Mouse (Mus musculus): ENCODE measurements around the gene Smarca4.

Smarca4 gene

DNA sequence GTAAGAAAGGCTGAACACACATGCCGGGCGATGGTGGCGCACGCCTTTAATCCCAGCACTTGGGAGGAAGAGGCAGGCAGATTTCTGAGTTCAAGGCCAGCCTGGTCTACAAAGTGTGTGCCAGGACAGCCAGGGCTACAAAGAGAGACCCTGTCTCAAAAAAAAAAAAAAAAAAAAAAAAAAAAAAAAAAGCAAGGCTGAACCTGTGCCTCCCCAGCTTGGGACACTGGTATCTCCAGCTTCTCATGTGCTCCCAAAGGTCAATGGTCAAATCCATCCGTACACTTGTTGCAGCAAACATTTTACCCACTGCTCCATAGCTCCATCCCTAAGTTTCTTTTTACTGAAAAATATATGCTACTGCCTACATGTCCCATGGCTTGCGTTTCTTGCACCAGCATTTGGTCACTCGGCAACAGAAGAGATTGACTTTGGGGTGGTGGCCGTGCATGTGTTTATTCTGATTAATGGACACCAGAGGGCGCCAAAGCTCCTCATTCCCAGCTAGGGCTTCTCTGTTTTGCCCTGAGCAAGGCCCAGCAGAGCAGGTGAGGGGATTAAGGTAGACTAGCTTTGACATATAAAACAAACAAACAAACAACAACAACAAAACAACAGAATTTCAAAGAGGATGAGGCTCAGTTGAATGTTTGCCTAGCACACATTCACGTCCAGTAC, 14.1 kb upstream of the Smarca4 start:
- peak; percentile 71 to 84 for DNase-seq

DNA sequence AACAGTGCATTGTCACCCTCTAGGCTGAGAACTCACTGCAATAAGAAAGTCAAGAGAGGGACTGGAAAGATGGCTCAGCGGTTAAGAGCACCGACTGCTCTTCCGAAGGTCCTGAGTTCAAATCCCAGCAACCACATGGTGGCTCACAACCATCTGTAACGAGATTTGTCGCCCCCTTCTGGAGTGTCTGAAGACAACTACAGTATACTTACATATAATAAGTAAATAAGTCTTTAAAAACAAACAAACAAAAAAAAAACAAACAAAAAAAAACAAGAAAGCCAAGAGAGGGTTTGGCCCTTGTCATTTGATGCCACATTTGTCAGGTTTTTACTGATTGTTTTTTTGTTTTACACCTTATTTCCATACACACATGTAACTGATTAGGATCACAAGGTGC, 11.8 kb upstream of the Smarca4 start:
- no peak for DNase-seq

DNA sequence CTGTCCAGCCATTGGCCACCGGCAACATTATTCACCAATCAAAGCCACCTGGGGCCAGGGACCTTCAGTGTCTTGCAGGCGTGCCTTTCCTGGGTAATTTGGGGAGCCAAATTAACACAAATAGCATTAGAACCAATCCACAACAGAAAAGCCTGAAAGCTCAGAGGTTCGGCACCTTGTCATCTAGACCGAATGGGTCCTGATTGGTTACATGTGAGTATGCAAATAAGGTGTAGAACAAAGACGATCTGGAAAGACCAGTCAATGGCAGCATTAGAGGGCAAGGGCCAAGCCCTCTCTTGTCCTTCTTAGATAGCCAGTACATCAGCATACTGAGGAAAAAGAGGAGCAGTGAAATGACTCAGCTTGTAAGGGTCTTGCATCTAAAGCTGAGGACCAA, 10.1 kb upstream of the Smarca4 start:
- DNase-seq = no peak

DNA sequence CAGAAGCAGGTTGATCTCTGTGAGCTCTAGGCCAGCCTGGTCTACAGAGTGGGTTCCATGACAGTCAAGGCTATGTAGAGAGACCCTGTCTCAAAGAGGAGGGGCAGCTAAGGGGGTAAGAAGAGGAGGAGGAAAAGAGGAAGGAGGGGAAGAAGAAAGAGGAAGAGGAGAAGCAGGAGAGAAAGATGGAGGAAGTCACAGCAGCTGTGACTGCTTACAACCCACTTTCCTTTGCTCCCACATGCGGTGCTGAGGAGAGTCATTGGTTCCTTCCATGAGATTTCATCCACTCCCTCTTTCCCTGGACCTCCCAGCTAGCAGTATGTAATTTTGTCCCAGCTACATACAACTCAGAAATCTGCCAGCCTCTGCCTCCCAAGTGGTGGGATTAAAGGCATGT, 9.3 kb upstream of the Smarca4 start:
- no peak for DNase-seq

DNA sequence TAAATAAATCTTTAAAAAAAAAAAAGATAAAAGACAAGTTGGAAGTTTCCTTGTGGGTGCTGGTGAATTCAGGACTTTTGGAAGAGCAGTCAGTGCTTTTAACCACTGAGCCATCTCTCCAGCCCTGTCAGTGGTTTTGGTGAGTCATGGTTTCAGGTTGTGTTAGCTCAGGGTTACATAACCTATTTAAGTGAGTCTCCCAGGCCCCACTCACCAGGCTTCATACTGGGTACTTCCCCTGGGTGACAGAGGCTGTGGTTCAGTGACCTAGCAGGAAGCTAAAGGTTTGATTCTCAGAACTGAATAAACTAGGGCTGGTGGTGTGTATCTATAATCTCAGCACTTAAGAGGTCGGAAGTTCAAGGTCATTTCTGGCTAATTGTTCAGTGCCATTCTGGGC, 6.1 kb upstream of the Smarca4 start:
- DNase-seq = no peak

DNA sequence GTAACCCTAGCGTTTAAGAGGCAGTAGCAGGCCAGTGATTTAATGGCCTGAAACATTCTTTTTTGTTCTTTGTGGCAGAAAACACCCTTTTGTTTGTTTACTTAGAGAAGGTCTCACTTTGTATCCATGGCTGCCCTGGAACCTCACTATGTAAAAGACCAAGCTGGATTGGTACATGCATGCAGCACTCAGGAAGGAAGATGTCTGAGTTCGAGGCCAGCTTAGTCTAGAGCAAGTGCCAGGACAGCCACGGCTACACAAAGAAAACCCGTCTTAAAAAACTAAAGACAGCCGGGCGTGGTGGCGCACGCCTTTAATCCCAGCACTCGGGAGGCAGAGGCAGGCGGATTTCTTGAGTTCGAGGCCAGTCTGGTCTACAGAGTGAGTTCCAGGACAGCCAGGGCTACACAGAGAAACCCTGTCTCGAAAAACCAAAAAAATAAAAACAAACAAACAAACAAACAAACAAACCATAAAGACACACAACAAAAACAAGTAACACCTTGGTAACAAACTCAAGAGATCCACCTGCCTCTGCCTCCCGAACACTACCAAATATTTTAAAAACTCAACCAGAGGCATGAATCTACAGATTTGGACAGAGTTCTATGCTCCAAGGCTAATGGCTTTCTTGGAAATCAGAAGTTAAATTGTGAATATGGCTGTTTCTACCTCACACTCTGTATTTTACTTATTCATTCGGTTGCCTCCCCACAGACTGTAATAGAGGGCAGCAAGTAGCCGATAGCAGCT, 929 bp upstream of the Smarca4 start:
- no peak for DNase-seq

DNA sequence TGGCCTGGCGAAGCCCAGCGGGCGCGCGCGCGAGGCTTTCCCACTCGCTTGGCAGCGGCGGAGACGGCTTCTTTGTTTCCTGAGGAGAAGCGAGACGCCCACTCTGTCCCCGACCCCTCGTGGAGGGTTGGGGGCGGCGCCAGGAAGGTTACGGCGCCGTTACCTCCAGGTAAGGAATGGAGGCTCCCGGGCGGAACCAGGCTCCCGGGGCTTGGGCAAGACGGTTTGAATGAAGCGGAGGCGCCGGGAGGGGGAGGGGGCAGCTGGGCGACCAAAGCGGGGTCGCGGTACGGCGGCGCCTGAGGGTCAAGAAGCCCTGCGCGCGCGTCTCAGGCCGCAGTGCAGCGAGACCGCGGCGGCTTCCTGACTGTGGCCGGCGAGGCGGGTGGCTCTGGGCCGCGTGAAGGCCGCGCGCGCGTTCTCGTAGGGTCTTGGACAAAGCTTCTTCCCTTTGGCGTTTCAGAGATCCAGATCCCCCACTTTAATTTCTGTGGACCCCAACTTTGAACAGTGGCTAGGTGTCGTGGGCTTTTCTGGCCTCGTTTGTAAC, 338 bp downstream of the Smarca4 start:
- peak; percentile 92 to 95 for DNase-seq

DNA sequence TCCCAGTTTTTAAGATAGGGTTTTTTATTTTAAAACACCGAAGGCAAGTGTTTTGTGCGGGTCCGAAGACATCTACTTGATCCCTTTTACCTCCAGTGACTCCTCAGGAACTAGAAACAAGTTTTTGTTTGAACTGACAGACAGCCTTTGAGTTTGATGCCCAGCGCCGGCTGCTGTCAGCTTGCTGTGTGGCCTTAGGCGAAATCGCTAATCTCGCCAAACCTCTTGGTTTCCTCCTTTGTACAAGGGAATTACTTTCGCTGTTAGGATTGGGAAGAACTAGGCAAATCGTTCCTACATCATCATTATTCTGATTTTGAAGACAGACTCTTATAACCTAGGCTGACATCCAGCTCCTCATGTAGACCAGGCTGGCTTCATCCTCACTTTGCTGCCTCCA, 1.1 kb downstream of the Smarca4 start:
- DNase-seq = peak in 1 of 2 experiments; percentile 11

DNA sequence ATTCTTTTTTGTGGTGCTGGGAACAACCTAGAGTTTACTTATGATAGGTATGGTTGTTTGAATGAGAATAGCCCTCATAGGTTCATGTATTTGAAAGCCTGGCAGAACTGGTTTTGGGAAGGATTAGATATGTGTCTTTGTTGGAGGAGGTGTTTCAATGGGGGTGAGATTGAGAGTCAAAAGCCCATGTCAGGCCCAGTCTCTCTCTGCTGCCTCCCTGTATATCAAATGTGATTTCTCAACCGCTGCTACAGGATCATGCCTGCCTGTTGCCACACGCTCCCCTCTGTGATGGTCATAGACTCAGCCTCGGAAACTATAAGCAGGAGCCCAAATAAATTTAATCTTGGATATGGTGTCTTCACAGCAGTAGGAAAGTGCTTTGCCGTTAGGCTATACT, 4.3 kb downstream of the Smarca4 start:
- no peak for DNase-seq

DNA sequence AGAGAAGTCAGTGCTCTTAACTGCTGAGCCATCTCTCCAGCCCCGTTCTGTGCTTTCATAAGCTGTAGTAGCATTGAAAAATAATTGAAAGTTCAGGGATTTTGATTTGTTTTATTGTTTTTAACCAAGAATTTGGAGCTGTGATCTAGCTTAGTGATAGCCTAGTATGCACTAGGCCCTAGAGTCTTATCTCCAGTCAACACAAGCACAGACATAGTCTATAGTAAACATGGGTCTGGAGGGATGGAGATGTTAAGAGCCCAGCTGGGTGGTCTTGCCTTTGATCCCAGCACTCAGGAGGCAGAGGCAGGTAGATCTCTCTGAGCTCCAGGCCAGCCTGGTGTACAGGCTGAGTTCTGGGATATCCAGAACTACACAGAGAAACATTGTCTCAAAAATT, 6.7 kb downstream of the Smarca4 start:
- DNase-seq = no peak

DNA sequence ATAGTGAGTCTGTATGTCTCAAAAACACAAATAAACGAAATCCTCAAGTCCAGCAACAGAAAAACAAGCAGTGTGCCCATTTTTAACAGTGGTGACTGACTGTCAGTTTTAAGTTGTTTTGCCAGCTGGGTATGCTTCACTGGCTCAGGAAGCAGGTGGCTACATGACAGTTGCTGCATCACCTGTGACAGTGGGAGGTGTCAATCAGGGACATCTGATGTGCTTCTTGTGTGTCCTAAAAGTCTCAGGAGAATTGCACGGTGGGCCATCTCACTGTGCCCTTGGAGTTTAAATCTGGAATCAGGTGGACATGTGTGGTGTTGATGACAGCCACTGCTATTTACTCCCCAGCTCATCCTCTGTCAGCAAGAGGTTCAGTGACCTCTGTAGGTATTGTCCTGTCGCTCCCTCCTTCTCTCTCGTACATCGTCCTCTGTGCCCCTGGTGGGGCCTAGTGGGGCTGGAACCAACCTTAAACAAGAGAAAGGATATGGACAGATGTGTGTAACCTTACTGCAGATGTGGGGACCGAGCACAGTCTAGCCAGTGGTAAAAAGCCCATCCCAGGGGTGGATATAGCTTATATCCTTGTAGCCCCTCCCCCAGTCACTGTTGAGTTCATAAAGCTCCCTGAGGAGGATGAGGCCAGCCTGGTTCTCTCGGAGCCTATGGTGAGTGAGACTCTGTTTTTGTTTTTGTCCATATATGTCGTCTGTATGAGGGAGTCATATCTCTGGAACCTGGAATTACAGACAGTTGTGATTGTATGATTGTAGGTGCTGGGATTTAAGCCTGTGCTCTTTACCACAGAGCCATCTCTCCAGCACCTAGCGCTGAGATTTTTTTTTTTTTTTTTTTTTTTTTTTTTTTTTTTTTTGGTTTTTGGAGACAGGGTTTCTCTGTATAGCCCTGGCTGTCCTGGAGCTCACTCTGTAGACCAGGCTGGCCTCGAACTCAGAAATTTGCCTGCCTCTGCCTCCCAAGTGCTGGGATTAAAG, 9.7 kb downstream of the Smarca4 start:
- DNase-seq = no peak

DNA sequence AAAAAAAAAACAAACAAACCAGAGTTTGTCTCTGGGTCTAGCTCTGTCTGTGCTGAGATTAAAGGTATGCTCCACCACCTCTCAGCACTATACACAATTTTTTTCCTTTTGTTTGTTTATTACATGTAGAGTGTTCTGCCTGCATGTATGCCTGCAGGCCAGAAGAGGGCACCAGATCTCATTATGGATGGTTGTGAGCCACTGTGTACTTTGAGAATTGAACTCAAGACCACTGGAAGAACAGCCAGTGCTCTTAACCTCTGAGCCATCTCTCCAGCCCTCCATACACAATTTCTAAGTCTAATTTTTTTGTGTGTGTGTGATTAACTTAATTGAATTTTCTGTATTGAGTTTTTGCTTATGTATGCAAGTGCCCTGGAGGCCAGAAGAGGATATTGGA, 10.6 kb downstream of the Smarca4 start:
- no peak for DNase-seq

DNA sequence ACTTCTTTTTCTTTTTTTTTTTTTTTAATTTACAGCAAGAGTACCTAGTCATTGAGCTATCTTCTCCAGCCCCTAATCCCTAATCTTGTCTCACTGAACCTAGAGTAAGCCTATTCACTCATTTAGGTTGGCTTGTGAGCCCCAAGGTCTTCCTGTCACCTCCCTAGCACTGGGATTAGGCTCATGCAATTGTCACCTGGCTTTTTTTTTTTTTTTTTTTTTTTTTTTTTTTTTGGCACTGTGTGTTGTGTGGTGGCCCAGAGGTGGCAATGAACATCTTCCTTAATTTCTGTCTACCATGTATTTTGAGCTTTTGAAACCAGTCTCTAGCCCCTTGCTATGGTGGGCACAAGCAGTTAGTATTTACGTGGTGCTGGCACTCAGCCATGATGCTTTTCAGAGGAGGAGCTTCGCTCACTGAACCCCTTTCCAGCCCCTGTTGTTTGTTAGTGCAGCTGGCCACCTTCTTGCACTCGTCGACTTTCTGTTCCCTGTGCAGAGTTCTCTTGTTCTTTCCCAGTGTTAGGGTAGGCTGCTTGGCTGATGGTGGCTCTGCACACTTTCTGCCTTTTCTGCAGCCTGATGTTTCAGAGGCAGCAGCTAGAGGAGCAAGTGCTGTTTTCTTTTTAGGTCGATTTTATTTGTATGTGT, 11.3 kb downstream of the Smarca4 start:
- no peak for DNase-seq

DNA sequence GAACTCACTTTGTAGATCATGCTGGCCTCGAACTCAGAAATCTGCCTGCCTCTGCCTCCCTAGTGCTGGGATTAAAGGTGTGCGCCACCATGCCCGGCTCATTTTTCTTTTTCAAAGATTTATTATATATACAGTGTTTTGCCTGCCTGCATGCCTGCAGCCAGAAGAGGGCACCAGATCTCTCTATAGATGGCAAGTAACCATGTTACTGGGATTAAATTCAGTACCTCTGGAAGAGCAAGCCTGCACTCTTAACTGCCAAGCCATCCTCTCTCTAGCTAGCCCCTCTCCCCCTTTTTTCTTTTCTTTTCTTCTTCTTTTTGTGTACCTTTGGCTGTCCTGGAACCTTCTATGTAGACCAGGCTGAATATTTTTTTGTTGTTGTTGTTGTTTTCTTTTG, 14.7 kb downstream of the Smarca4 start:
- DNase-seq = peak; percentile 65 to 77

DNA sequence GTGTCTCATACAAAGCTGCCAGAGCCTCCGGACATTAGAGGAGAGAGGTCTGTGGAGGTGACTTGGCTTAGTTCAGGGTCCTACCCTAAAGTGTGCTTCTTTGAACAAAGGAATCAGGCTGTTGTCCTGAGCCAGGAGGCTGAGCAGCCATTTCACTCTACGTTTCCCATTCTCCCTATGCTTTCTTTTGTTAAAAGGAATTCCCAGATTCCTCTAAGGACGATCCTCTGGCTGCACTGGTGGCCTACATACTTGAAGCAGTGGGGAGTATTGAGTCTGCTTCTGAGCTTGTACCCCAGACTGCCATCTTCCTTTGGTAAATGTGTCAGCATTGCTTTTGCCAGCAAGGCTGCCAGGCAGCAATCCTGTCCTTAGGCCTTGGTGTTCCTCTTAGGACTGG, 17.1 kb downstream of the Smarca4 start:
- no peak for DNase-seq

DNA sequence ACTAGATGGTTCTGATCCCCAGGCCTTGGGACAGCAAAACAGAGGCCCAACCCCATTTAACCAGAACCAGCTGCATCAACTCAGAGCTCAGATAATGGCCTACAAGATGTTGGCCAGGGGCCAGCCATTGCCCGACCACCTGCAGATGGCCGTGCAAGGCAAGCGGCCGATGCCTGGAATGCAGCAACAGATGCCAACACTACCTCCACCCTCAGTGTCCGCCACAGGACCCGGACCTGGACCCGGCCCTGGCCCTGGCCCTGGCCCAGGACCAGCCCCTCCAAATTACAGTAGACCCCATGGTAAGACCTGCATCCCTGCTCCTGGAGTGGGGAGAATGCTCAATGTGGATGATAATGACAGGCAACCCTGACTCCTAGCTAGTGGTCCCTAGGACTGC, 19.7 kb downstream of the Smarca4 start:
- DNase-seq = no peak

DNA sequence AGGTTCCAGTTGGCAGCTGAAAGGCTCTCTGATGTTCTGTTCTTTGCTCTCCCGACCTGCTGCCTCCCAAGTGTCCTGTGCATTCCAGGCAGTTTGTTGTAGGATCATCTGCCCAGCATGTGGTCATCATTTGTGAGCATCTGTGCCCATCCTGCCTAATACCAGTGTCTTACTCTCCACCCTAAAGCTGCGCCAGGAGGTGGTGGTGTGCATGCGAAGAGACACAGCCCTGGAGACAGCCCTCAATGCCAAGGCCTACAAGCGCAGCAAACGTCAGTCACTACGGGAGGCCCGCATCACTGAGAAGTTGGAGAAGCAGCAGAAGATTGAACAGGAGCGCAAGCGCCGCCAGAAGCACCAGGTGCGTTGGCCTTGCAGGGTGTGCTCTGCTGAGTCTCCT, 23.1 kb downstream of the Smarca4 start:
- DNase-seq = no peak

DNA sequence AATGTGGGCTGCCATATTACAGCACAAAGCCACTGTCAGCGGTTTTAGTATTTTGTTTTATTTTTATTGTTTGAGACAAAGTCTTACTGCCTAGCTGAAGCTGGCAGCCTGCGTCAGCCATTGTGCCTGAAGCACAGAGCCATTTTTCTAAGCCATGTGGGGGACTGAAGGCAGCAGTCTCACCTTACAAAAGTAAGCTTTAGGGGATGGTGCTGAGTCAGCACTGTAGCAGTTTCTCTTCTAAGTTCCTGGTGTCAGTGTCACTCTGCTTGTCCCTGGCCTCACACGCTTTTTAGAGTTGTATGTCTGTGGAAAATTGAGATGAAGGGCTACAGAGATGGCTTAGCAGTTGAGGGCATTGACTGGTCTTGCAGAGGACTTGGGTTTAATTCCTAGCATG, 30.4 kb downstream of the Smarca4 start:
- DNase-seq = no peak

DNA sequence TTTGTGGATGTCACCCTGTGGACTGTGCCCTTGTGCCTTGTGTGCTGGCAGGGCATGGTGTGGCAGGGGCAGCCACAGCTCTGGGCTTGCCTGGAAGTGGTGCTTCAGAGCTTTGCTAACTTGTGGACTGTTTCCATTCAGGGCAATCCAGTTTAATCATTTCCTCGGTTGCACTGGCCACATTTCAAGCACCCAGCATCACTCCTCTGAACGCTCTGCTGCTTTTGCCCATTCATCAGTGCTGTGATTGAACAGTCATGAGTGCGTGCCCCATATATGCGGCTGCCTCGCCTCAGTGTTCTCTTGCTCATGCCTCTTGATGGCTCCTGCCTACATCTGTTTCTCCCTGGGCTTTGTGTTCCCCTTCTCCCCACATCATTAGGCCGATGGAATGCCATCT, 31.8 kb downstream of the Smarca4 start:
- peak; percentile 79 to 90 for DNase-seq

DNA sequence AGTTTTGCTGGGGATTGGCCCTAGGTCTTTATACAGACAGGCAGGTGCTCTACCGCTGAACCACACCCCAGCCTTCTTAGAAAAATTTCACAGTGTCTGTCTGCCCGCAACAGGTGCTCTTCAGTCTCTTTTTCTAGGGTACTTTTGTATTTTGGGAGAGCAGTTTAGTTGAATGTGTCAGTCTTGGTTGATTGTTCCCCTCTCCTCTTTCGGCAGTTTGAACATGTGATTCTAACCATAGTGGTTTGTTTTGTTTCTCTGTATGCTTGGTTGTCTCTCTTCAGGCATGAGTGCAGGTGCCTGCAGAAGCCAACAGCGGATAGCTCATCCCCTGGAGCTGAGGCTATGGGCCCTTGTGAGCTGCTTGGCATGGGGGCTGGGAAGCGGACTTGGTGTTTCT, 36.3 kb downstream of the Smarca4 start:
- no peak for DNase-seq

DNA sequence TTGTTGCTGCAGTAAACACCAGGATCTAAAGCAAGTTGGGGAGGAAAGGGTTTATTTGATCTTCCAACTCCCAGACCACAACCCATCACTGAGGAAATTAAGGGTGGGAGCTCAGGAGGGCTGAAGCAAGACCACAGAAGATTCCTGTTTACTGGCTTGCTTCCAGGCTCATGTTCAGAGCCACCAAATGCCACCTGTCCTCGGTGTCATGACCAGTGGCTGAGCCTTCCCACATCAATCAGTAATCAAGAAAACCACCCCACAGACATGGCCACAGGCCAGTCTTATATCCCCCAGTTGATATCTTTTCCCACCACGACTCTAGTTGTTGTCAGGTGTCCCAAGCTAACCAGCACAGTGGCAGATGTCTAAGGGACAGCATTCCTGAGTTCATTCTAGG, 37.3 kb downstream of the Smarca4 start:
- DNase-seq = no peak

DNA sequence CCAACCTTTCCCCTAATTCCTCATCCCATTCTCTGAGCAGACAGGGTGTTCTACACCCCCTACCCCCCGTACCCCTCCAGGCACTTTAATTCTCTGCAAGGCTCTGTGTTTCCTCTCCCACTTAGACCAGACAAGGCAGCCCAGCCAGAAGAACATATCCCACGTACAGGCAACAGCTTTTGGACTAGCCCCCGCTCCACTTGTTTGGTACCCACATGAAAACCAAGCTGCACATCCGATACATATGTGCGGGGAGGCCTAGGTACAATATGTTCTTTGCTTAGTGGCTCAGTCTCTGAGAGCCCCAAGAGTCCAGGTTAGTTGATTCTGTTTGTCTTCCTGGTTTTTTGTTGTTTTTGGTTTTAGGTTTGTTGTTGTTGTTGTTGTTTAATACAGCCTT, 46.1 kb downstream of the Smarca4 start:
- no peak for DNase-seq

DNA sequence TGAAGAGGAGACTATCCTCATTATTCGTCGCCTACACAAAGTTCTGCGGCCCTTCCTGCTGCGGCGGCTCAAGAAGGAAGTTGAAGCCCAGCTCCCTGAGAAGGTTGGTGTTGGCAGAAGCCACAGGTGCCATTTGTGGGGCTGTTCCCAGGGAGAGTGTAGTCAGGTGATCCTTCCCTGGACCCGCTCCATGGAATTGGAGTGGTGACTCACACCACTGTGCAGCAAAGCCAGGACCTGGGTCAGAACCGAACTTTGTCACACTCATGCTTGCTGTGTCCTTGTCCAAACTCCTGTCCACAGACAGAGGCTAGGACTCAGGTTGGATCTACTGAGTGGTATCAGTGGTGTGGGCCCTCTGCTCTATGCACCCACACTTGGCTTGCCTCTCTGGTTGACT, 53.0 kb downstream of the Smarca4 start:
- DNase-seq = no peak

All from kidney, postnatal 25 days (tissue).